Mouse (Mus musculus): ENCODE data around the gene Uap1l1.
"Not testable (repeated sequence)": the region's sequence is repeated elsewhere in the genome, so short reads cannot be mapped to it uniquely, and the experiment has no call there.

Uap1l1 gene

GRCm38 (mm10) chr2:25365091-25365761, at the start of gene Uap1l1:
Uap1l1 (minus strand) TSS chr2:25365682.
- DNase-seq (ENCODE audit: low read depth) = no peak

GRCm38 (mm10) chr2:25413436-25413835, 48.0 kb upstream of the Uap1l1 start:
- DNase-seq (ENCODE audit: low read depth) = not testable (repeated sequence)

GRCm38 (mm10) chr2:25408908-25409307, 43.4 kb upstream of the Uap1l1 start:
- no peak for DNase-seq (ENCODE audit: low read depth)

GRCm38 (mm10) chr2:25403994-25404393, 38.5 kb upstream of the Uap1l1 start:
- DNase-seq (ENCODE audit: low read depth) = no peak

GRCm38 (mm10) chr2:25402972-25403601, 37.6 kb upstream of the Uap1l1 start:
- DNase-seq (ENCODE audit: low read depth) = no peak

GRCm38 (mm10) chr2:25402377-25402971, 37.0 kb upstream of the Uap1l1 start:
- DNase-seq (ENCODE audit: low read depth) = peak; percentile 92

GRCm38 (mm10) chr2:25400764-25401163, 35.3 kb upstream of the Uap1l1 start:
- DNase-seq (ENCODE audit: low read depth) = no peak

GRCm38 (mm10) chr2:25400291-25400690, 34.8 kb upstream of the Uap1l1 start:
- DNase-seq (ENCODE audit: low read depth) = no peak

- no peak for DNase-seq (ENCODE audit: low read depth)
These were observed 33.6 kb upstream of the Uap1l1 start, which contains the start of gene Npdc1 for GRCm38 (mm10) chr2:25399051-25399450. Npdc1 (plus strand) TSS chr2:25399351.

- no peak for DNase-seq (ENCODE audit: low read depth)
These were observed 32.6 kb upstream of the Uap1l1 start for GRCm38 (mm10) chr2:25398065-25398464.

- no peak for DNase-seq (ENCODE audit: low read depth)
These were observed 31.5 kb upstream of the Uap1l1 start for GRCm38 (mm10) chr2:25397010-25397409.

- DNase-seq (ENCODE audit: low read depth) = no peak
These were observed 31.1 kb upstream of the Uap1l1 start for GRCm38 (mm10) chr2:25396597-25396983.

- no peak for DNase-seq (ENCODE audit: low read depth)
These were observed 30.5 kb upstream of the Uap1l1 start, which contains the start of gene Entpd2 for GRCm38 (mm10) chr2:25395721-25396596. Entpd2 (plus strand) TSS chr2:25395874.

- DNase-seq (ENCODE audit: low read depth) = no peak
These were observed 29.1 kb upstream of the Uap1l1 start for GRCm38 (mm10) chr2:25394281-25395221.

- DNase-seq (ENCODE audit: low read depth) = no peak
These were observed 25.8 kb upstream of the Uap1l1 start for GRCm38 (mm10) chr2:25391266-25391665.

GRCm38 (mm10) chr2:25384492-25384891, 19.0 kb upstream of the Uap1l1 start:
- no peak for DNase-seq (ENCODE audit: low read depth)

- DNase-seq (ENCODE audit: low read depth) = no peak
These were observed 11.1 kb upstream of the Uap1l1 start for GRCm38 (mm10) chr2:25376589-25376988.

GRCm38 (mm10) chr2:25373431-25373830, 7.9 kb upstream of the Uap1l1 start:
- no peak for DNase-seq (ENCODE audit: low read depth)

- DNase-seq (ENCODE audit: low read depth) = peak; percentile 56
These were observed 7.3 kb upstream of the Uap1l1 start for GRCm38 (mm10) chr2:25372644-25373391.
